Mouse (Mus musculus) gastrocnemius, adult 2 months (tissue): ENCODE data around the gene Rorb. TPM values are rescaled to one million over a fixed set of nuclear protein-coding genes. Genes with fewer than 3 reads are reported as not detected.

ENCODE experiments used
- DNase-seq: peaks from one replicate; pipeline ENCODE4 v3.0.0; 2022
- H3K27ac ChIP-seq: fragments of 200-600 bp; 2 replicates; pipeline ENCODE4 v1.8.1; 2022; ENCODE audit warnings: mild to moderate bottlenecking
- H3K4me3 ChIP-seq: fragments of 200-600 bp; 2 replicates; pipeline ENCODE4 v1.8.1; 2022; ENCODE audit warnings: mild to moderate bottlenecking, moderate library complexity
- CTCF ChIP-seq: fragments of 200-600 bp; IDR thresholded peaks from 2 replicates; pipeline ENCODE4 v1.8.1; 2022; ENCODE audit warnings: antibody characterized with exemption, mild to moderate bottlenecking, moderate library complexity
- intact Hi-C: fragments of 180-260 bp; cut with DNase I; formaldehyde crosslinking; loops from one replicate; pipeline ENCODE4 v1.15.1; 2025
- long read RNA-seq, 2 experiments: library from polyadenylated mRNA; stranded (forward); transcript quantifications; one replicate each; pipeline ENCODE4 v2.0.0; 2021
- total RNA-seq, 2 experiments: library from RNA; stranded (reverse); gene quantifications; 2 replicates each; pipeline ENCODE4 v1.2.3; 2021

The Rorb gene
- under 1 TPM; 0.08 to 0.22 TPM for total RNA-seq
- long read RNA-seq, experiment 1 = 0 reads
- long read RNA-seq, experiment 2 = 0 reads

- no peak for TF ChIP-seq CTCF
- intact Hi-C loops = no loop called here
- Histone ChIP-seq H3K27ac (0 out of 2 replicates have a peak within 1 kb of the TSS, but pooled peaks have one; percentile 35), H3K4me3 (peak within 1 kb of the TSS; percentile 71)
- peak; percentile 86 for DNase-seq
Measured at GRCm38 (mm10) chr19:19110793-19111427, at the start of gene Rorb. Gene Rorb, minus strand, starts transcription at chr19:19111196.

- Histone ChIP-seq H3K27ac (no peak overlapping the region), H3K4me3 (no peak overlapping the region)
- intact Hi-C loops = no loop called here
- DNase-seq = no peak
- TF ChIP-seq CTCF = no peak
Measured at GRCm38 (mm10) chr19:19148847-19149246, 37.9 kb upstream of the Rorb start.

DNA sequence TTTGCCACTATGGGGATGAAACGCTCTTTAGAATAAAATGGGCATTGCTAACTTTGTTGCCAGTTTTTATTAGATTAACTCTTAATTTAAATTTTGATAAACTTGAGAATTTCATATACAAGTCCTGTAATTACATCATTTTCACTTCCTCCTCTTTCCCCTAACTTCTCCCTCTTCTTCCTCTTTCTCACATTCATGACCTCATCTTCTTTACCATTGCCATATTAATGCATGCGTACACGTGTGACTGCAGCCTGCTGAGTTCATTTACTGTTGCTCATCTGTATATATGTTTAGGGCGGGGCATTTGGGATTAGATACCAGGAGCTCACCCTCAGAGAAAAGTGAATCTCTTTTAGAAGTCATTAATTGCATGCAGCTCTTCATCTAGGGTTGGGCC lies 33.5 kb upstream of the Rorb start:
- intact Hi-C loops = no loop called here
- TF ChIP-seq CTCF = no peak

DNA sequence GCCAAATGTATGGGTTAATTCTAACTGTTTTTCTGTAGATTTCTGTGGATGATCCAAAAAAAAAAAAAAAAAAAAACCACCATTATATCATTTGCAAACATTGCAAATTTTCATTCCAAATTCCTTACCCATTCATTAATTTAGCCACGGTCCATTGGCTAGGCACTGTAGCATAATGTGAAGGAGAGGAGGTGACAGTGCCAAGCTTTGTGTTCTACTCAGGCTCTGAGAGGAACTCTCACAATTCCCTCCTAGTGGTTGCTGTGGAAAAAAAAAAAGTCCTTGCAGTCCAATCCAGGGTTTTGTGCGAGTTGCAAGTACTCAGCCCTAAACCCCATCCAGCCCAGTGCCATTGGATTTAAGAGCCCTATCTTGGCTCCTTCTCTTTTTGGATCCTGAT lies 25.9 kb upstream of the Rorb start:
- no peak overlapping the region for H3K4me3 ChIP-seq
- DNase-seq = no peak
- no peak overlapping the region for H3K27ac ChIP-seq
- TF ChIP-seq CTCF = no peak
- intact Hi-C loops = no loop called here

More for the DNA sequence above, 33.5 kb upstream of the Rorb start:
- DNase-seq = no peak
- H3K4me3 ChIP-seq = no peak overlapping the region
- no peak overlapping the region for H3K27ac ChIP-seq

GRCm38 (mm10) chr19:19135838-19136237 lies 24.8 kb upstream of the Rorb start:
- no peak overlapping the region for H3K4me3 ChIP-seq
- intact Hi-C loops = no loop called here
- no peak for TF ChIP-seq CTCF
- DNase-seq = no peak
- H3K27ac ChIP-seq = no peak overlapping the region

DNA sequence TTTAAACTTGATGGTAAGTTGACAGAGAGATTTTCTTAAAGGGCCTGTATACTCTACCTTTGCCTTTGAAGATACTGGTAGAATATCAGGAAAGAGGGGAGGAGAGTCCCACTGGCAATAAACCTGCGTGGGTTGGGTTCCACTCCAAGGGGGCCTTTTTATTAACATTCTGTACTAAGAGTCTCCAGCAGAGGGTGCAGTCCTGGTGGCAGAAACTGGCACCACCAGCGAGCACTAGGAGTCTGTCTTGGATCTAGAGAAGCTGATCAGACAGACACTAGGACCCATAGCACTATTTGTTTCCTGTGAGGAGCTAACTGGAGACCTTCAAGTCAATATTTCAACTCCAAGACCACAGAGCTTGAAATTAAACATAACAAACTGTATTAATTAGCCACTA lies 11.3 kb upstream of the Rorb start:
- no peak overlapping the region for H3K27ac ChIP-seq
- intact Hi-C loops = no loop called here
- no peak overlapping the region for H3K4me3 ChIP-seq
- no peak for DNase-seq
- peak; percentile 19; the same call in 1 of the 2 replicates for TF ChIP-seq CTCF

GRCm38 (mm10) chr19:19112180-19112579 lies 1.2 kb upstream of the Rorb start:
- no peak for DNase-seq
- TF ChIP-seq CTCF = no peak
- Histone ChIP-seq H3K27ac (no peak overlapping the region), H3K4me3 (no peak overlapping the region)
- intact Hi-C loops = no loop called here

- intact Hi-C loops = no loop called here
- DNase-seq = no peak
- no peak for TF ChIP-seq CTCF
- Histone ChIP-seq H3K27ac (no peak overlapping the region), H3K4me3 (peak overlapping the region; percentile 71)
Measured at GRCm38 (mm10) chr19:19111428-19112170, 603 bp upstream of the Rorb start.

GRCm38 (mm10) chr19:19110011-19110768 lies 806 bp downstream of the Rorb start:
- peak; percentile 44 for DNase-seq
- 0 out of 2 replicates have a peak overlapping the region, but pooled peaks have one; percentile 35 for H3K27ac ChIP-seq
- TF ChIP-seq CTCF = no peak
- H3K4me3 ChIP-seq = peak overlapping the region; percentile 71
- intact Hi-C loops = no loop called here

DNA sequence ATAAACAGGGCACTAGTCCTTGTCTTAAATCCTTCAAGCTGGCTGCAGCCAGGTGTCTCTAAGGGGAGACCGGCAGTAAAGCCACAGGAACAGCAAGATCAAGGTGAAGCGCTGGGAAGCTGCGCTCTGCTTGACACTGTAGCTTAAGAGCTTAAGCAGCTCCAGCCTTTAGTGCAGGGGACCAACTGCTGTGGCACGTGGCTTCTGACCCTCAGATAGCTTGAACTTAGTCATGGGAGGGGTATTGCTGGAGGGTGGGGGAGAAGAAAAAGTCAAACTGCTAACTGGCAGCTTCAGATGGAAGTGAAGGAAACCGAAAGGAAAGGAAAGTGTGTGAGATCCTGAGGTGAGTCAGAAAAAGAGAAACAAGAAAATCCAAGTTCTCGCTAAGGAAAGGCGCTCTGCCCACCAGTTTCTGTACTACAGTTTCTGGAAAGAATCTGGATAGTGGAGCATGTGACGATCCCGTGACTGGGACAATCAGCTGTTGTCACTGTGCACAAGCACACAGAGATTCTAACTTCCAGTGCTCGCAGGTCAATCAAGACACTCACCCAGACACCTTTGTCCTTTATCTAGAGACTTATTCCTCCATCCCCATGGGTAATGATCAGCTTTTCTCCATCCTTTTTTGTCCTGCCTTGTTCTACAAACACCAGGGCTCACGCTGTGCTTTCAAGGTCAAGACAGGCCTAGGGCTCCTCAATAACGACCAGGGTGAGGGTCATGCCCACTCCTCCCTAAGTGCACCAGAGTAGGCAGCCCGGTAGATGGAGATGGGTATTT lies 2.2 kb downstream of the Rorb start:
- Histone ChIP-seq H3K4me3 (no peak overlapping the region), H3K27ac (no peak overlapping the region)
- intact Hi-C loops = no loop called here
- DNase-seq = no peak
- no peak for TF ChIP-seq CTCF

DNA sequence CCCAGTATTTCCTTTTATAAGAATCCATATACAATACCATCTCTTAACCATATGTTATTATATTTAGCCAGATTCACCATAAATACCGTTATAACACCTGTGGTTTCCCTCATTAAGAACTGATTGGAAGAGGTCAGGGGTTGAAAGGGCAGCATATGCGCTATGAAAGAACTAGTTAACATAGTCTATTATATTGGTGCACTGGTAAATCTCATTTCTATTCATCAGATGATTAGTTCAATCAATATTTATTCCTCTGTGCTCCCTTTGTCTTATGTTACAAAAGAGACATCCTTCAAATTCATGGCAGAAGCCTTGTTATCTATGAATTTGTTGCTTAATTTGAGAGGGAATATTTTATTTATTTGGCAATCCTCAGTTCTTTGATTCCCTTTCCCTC lies 6.4 kb downstream of the Rorb start:
- TF ChIP-seq CTCF = no peak
- Histone ChIP-seq H3K27ac (no peak overlapping the region), H3K4me3 (no peak overlapping the region)
- intact Hi-C loops = no loop called here
- DNase-seq = no peak

DNA sequence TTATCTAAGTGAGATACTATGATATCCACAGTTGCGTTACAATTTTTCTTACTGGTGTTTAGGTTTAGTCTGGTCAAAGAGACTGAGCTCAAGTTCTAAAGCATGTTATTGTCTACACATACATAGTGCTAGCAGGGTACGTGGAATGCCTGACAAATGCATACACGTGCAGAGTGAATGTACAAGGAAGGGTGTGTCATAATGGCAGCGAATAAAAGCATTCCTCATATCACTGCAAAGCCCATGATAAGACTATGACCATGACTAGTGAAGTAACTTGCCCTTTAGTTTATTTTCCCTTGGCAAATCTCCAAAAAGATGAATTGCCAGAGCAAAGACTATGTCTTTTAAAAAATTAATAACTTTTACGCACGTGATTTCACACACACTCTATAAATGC lies 13.8 kb downstream of the Rorb start:
- intact Hi-C loops = no loop called here
- no peak for TF ChIP-seq CTCF
- Histone ChIP-seq H3K27ac (no peak overlapping the region), H3K4me3 (no peak overlapping the region)
- DNase-seq = no peak

DNA sequence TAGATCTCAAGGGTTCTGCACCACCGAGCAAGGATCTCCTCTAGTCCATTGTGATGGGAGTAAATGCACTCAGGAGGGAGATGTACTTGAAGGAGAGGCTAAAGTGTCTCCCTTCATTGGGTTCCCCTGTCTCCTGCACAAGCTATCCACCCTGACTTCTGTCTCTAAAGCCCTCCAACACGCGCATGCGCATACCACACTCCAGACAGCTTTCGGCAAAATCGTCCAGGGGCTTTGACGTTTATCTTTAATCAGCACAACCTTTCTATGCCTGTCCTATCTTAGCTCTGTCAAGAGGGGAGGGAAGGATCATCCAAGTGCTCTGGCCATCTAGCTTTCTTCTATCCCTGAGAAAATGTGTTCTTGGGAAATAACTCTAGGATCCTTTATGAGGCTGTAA lies 21.6 kb downstream of the Rorb start:
- no peak for TF ChIP-seq CTCF
- no peak for DNase-seq
- Histone ChIP-seq H3K27ac (no peak overlapping the region), H3K4me3 (no peak overlapping the region)
- intact Hi-C loops = no loop called here
